Mouse (Mus musculus) hindbrain, embryonic 16.5 days (tissue): ENCODE data around the gene Nbl1. TPM values are rescaled to one million over a fixed set of nuclear protein-coding genes. Genes with fewer than 3 reads are reported as not detected.
A peak's percentile ranks its signal among the peaks of the same experiment; 100 is the strongest.

Experiments
- ATAC-seq: fragments of 200-750 bp; cut with Nextera tagmentation; 2 replicates; pipeline ENCODE4 v1.8.0; 2017; ENCODE audit warnings: moderate TSS enrichment, moderate library complexity
- H3K27ac ChIP-seq: fragments of 300-500 bp; sonication (generic); 2 replicates; pipeline ENCODE4 v1.5.1; 2014; ENCODE audit warnings: low read depth, mild to moderate bottlenecking, control low read depth, low read length, moderate library complexity
- H3K27me3 ChIP-seq: fragments of 300-500 bp; sonication (generic); replicated peaks from 2 replicates; pipeline ENCODE4 v1.6.1; 2014; ENCODE audit warnings: low read length; ENCODE audit not compliant: control insufficient read depth, insufficient read depth
- H3K36me3 ChIP-seq: fragments of 300-500 bp; sonication (generic); 2 replicates; pipeline ENCODE4 v1.6.1; 2014; ENCODE audit warnings: mild to moderate bottlenecking, low read length, moderate library complexity, mixed read lengths; ENCODE audit not compliant: control insufficient read depth, insufficient read depth
- H3K4me1 ChIP-seq: fragments of 300-500 bp; sonication (generic); 2 replicates; pipeline ENCODE4 v1.6.1; 2014; ENCODE audit warnings: low read depth, low read length; ENCODE audit not compliant: control insufficient read depth, insufficient read depth
- H3K4me2 ChIP-seq: fragments of 300-500 bp; sonication (generic); 2 replicates; pipeline ENCODE4 v1.6.1; 2014; ENCODE audit warnings: mild to moderate bottlenecking, low read length, control low read depth, moderate library complexity
- H3K4me3 ChIP-seq: fragments of 300-500 bp; sonication (generic); 2 replicates; pipeline ENCODE4 v1.5.1; 2014; ENCODE audit warnings: mild to moderate bottlenecking, low read length, control low read depth, moderate library complexity
- H3K9ac ChIP-seq: fragments of 300-500 bp; sonication (generic); 2 replicates; pipeline ENCODE4 v1.6.1; 2014; ENCODE audit warnings: low read depth, mild to moderate bottlenecking, control low read depth, low read length, moderate library complexity
- H3K9me3 ChIP-seq: fragments of 300-500 bp; sonication (generic); 2 replicates; pipeline ENCODE4 v1.6.1; 2014; ENCODE audit warnings: mild to moderate bottlenecking, low read length, moderate library complexity; ENCODE audit not compliant: control insufficient read depth
- WGBS: fragments of 180-500 bp; shearing (Covaris S2); extraction: QIAGEN DNeasy Blood & Tissue Kit; methylation state at CpG from one replicate; pipeline ENCODE4 v1.1.7; 2014; 5-methylcytosine and 5-hydroxymethylcytosine counted together
- polyA plus RNA-seq: library from polyadenylated mRNA; unstranded; fragments of >200 nt; fragmentation: Nextera tagmentation; extraction: Ambion mirVana; gene quantifications from 2 replicates; pipeline ENCODE4 v1.2.1, GENCODE M21; 2015

Gene Nbl1
- polyA plus RNA-seq, 1 experiment from 2014 or later = 43.7 TPM

- H3K4me3 ChIP-seq = no peak overlapping the region
- no peak overlapping the region for H3K9ac ChIP-seq
- no peak overlapping the region for H3K4me2 ChIP-seq
- no peaks in the 10 kb centered on the region for H3K27me3 ChIP-seq
- WGBS = 76% methylated on average over 3 of the region's 3 CpGs
- no peaks in the 10 kb centered on the region; the same call in 1 of the 2 replicates for H3K4me1 ChIP-seq
- no peak for ATAC-seq
- H3K9me3 ChIP-seq = no peaks in the 10 kb centered on the region
- no peak overlapping the region for H3K27ac ChIP-seq
- no peaks in the 10 kb centered on the region for H3K36me3 ChIP-seq
These were observed 18.1 kb upstream of the Nbl1 start for GRCm38 (mm10) chr4:139110858-139111257.

GRCm38 (mm10) chr4:139105453-139105852 is 12.7 kb upstream of the Nbl1 start:
- Histone ChIP-seq H3K4me1 (no peaks in the 10 kb centered on the region), H3K9ac (no peak overlapping the region), H3K27ac (no peak overlapping the region), H3K4me2 (no peak overlapping the region), H3K36me3 (peaks cover 13% of the 10 kb centered on the region), H3K9me3 (no peaks in the 10 kb centered on the region), H3K4me3 (no peak overlapping the region), H3K27me3 (no peaks in the 10 kb centered on the region)
- no peak for ATAC-seq
- WGBS = 95% methylated on average over 1 of the region's 1 CpGs

GRCm38 (mm10) chr4:139101546-139101945 is 8.8 kb upstream of the Nbl1 start:
- Histone ChIP-seq H3K36me3 (peaks cover 13% of the 10 kb centered on the region), H3K27ac (no peak overlapping the region), H3K4me2 (no peak overlapping the region), H3K9ac (no peak overlapping the region), H3K4me1 (no peaks in the 10 kb centered on the region), H3K9me3 (no peaks in the 10 kb centered on the region), H3K4me3 (no peak overlapping the region), H3K27me3 (no peaks in the 10 kb centered on the region)
- no peak for ATAC-seq
- WGBS = 77% methylated on average over 6 of the region's 6 CpGs

GRCm38 (mm10) chr4:139100326-139100725 is 7.5 kb upstream of the Nbl1 start:
- H3K9ac ChIP-seq = no peak overlapping the region
- 79% methylated on average over 8 of the region's 8 CpGs for WGBS
- H3K4me3 ChIP-seq = no peak overlapping the region
- no peaks in the 10 kb centered on the region for H3K4me1 ChIP-seq
- H3K9me3 ChIP-seq = no peaks in the 10 kb centered on the region
- H3K36me3 ChIP-seq = peaks cover 13% of the 10 kb centered on the region
- no peak overlapping the region for H3K27ac ChIP-seq
- no peaks in the 10 kb centered on the region for H3K27me3 ChIP-seq
- no peak for ATAC-seq
- H3K4me2 ChIP-seq = no peak overlapping the region

GRCm38 (mm10) chr4:139096201-139096600 is 3.4 kb upstream of the Nbl1 start:
- Histone ChIP-seq H3K36me3 (0 out of 2 replicates have a peak, but pooled peaks cover under 1% of the 10 kb centered on the region), H3K4me1 (peaks cover 17% of the 10 kb centered on the region), H3K9ac (no peak overlapping the region), H3K4me2 (no peak overlapping the region), H3K9me3 (no peaks in the 10 kb centered on the region), H3K4me3 (no peak overlapping the region), H3K27ac (no peak overlapping the region), H3K27me3 (peaks cover 19% of the 10 kb centered on the region)
- no peak for ATAC-seq
- 70% methylated on average over 5 of the region's 5 CpGs for WGBS

GRCm38 (mm10) chr4:139095406-139095805 is 2.6 kb upstream of the Nbl1 start:
- no peaks in the 10 kb centered on the region for H3K9me3 ChIP-seq
- ATAC-seq = no peak
- WGBS = 14% methylated on average over 1 of the region's 1 CpGs
- H3K27me3 ChIP-seq = peaks cover 19% of the 10 kb centered on the region
- H3K4me2 ChIP-seq = no peak overlapping the region
- no peak overlapping the region for H3K4me3 ChIP-seq
- peaks cover 17% of the 10 kb centered on the region for H3K4me1 ChIP-seq
- H3K36me3 ChIP-seq = no peaks in the 10 kb centered on the region
- H3K9ac ChIP-seq = no peak overlapping the region
- no peak overlapping the region for H3K27ac ChIP-seq

- 24% methylated on average over 13 of the region's 13 CpGs for WGBS
- Histone ChIP-seq H3K9me3 (no peaks in the 10 kb centered on the region), H3K36me3 (no peaks in the 10 kb centered on the region), H3K4me3 (peak overlapping the region; percentile 60), H3K27ac (no peak overlapping the region), H3K9ac (peak overlapping the region; percentile 74), H3K4me1 (peaks cover 17% of the 10 kb centered on the region), H3K27me3 (peaks cover 19% of the 10 kb centered on the region), H3K4me2 (peak overlapping the region; percentile 96)
- ATAC-seq = no peak
These were observed 370 bp upstream of the Nbl1 start for GRCm38 (mm10) chr4:139093196-139093530.

GRCm38 (mm10) chr4:139091478-139092355 is 1.1 kb downstream of the Nbl1 start:
- H3K4me2 ChIP-seq = peak overlapping the region; percentile 96
- H3K4me1 ChIP-seq = peaks cover 17% of the 10 kb centered on the region
- H3K9me3 ChIP-seq = no peaks in the 10 kb centered on the region
- ATAC-seq = peak; percentile 61
- 2% methylated on average over 28 of the region's 28 CpGs for whole genome bisulfite sequencing
- H3K27ac ChIP-seq = peak overlapping the region; percentile 55
- peaks cover 19% of the 10 kb centered on the region for H3K27me3 ChIP-seq
- peak overlapping the region; percentile 74 for H3K9ac ChIP-seq
- H3K4me3 ChIP-seq = peak overlapping the region; percentile 60
- no peaks in the 10 kb centered on the region for H3K36me3 ChIP-seq

- H3K9me3 ChIP-seq = no peaks in the 10 kb centered on the region
- peak overlapping the region; percentile 60 for H3K4me3 ChIP-seq
- H3K4me2 ChIP-seq = peak overlapping the region; percentile 96
- ATAC-seq = no peak
- no peak overlapping the region; the same call in 1 of the 2 replicates for H3K27ac ChIP-seq
- H3K36me3 ChIP-seq = no peaks in the 10 kb centered on the region
- H3K4me1 ChIP-seq = peaks cover 17% of the 10 kb centered on the region
- 24% methylated on average over 7 of the region's 7 CpGs for WGBS
- H3K9ac ChIP-seq = no peak overlapping the region
- peaks cover 19% of the 10 kb centered on the region for H3K27me3 ChIP-seq
These were observed 1.7 kb downstream of the Nbl1 start for GRCm38 (mm10) chr4:139091066-139091465.
